Mouse (Mus musculus) hematopoietic stem cell, adult 5-6 weeks (primary cell): ENCODE results near the gene Cdh16. TPM values are rescaled to one million over a fixed set of nuclear protein-coding genes. Genes with fewer than 3 reads are reported as not detected.

ENCODE experiments used
- total RNA-seq: library from RNA; stranded (forward); fragments of 172-1452, 232-1000 nt; gene quantifications from 2 replicates; pipeline ENCODE4 v1.2.3, GENCODE M21; 2017

The Cdh16 gene
- total RNA-seq, 1 experiment from 2014 or later, result not detected

Other genes with a start within 250 kb of the Cdh16 start
- gene Cmtm4, start 228.6 kb downstream of the Cdh16 start, total RNA-seq, result 3.7 and 4.4 TPM in 2 replicates
- 74.0 and 74.4 TPM in 2 replicates for gene Dync1li2, start 181.3 kb downstream of the Cdh16 start, total RNA-seq
- gene Terb1, start 114.5 kb downstream of the Cdh16 start, total RNA-seq, result not detected in 2 replicates
- gene Nae1, start 89.8 kb downstream of the Cdh16 start, total RNA-seq, result 72.7 and 118 TPM in 2 replicates
- 0.79 and 1.4 TPM in 2 replicates for gene Car7, start 89.7 kb downstream of the Cdh16 start, total RNA-seq
- gene Pdp2, start 32.9 kb downstream of the Cdh16 start, total RNA-seq, result 13.0 and 13.9 TPM in 2 replicates
- 15.0 and 16.3 TPM in 2 replicates for gene Rrad, start 6.9 kb upstream of the Cdh16 start, total RNA-seq
- gene Ciao2b, start 17.6 kb upstream of the Cdh16 start, total RNA-seq, result 24.9 and 31.4 TPM in 2 replicates
- not detected in 2 replicates for gene Ces2a, start 109.6 kb upstream of the Cdh16 start, total RNA-seq
- not detected in 2 replicates for gene Ces2b, start 207.2 kb upstream of the Cdh16 start, total RNA-seq
- 0.89 TPM in 1 of 2 replicates, not detected in the other for gene Ces2c, start 222.7 kb upstream of the Cdh16 start, total RNA-seq